Mouse (Mus musculus): Measurements from ENCODE around the gene Ube2c. TPM values are rescaled to one million over a fixed set of nuclear protein-coding genes. Genes with fewer than 3 reads are reported as not detected.

The Ube2c gene
- total RNA-seq, 1 experiment from 2014 or later, result 131 TPM

Other genes starting within 250 kb of the Ube2c start
- 7.5 and 11.6 TPM in 2 replicates for gene Wfdc2, start 207.5 kb upstream of the Ube2c start, total RNA-seq (2017)
- not detected in 2 replicates for gene Spint3, start 196.4 kb upstream of the Ube2c start, total RNA-seq (2017)
- gene Wfdc6a, start 184.5 kb upstream of the Ube2c start, total RNA-seq (2017), result not detected in 2 replicates
- gene Eppin, start 176.3 kb upstream of the Ube2c start, total RNA-seq (2017), result not detected in 2 replicates
- not detected in 2 replicates for gene Wfdc6b, start 156.4 kb upstream of the Ube2c start, total RNA-seq (2017)
- not detected in 2 replicates for gene Wfdc8, start 156.3 kb upstream of the Ube2c start, total RNA-seq (2017)
- not detected in 2 replicates for gene Wfdc16, start 131.1 kb upstream of the Ube2c start, total RNA-seq (2017)
- 3.5 TPM in 1 of 2 replicates, not detected in the other for gene Wfdc10, start 113.9 kb upstream of the Ube2c start, total RNA-seq (2017)
- gene Wfdc9, start 113.3 kb upstream of the Ube2c start, total RNA-seq (2017), result not detected in 2 replicates
- not detected in 2 replicates for gene Wfdc11, start 95.8 kb upstream of the Ube2c start, total RNA-seq (2017)
- not detected in 2 replicates for gene Wfdc13, start 84.8 kb upstream of the Ube2c start, total RNA-seq (2017)
- gene Spint4, start 71.4 kb upstream of the Ube2c start, total RNA-seq (2017), result not detected in 2 replicates
- not detected in 2 replicates for gene Spint5, start 54.6 kb upstream of the Ube2c start, total RNA-seq (2017)
- gene Wfdc3, start 24.0 kb upstream of the Ube2c start, total RNA-seq (2017), result 1.6 and 1.9 TPM in 2 replicates
- gene Dnttip1, start 23.9 kb upstream of the Ube2c start, total RNA-seq (2017), result 22.9 and 31.3 TPM in 2 replicates
- 1.6 TPM in 1 of 2 replicates, not detected in the other for gene Tnnc2, start 10.1 kb downstream of the Ube2c start, total RNA-seq (2017)
- 2.0 and 2.2 TPM in 2 replicates for gene Snx21, start 15.9 kb downstream of the Ube2c start, total RNA-seq (2017)
- gene Acot8, start 35.0 kb downstream of the Ube2c start, total RNA-seq (2017), result 7.5 and 28.1 TPM in 2 replicates
- gene Zswim3, start 35.2 kb downstream of the Ube2c start, total RNA-seq (2017), result 2.5 and 4.1 TPM in 2 replicates
- 1.9 and 2.4 TPM in 2 replicates for gene Zswim1, start 52.8 kb downstream of the Ube2c start, total RNA-seq (2017)
- not detected in 2 replicates for gene Spata25, start 58.6 kb downstream of the Ube2c start, total RNA-seq (2017)
- gene Ctsa, start 63.0 kb downstream of the Ube2c start, total RNA-seq (2017), result 53.0 and 74.2 TPM in 2 replicates
- gene Neurl2, start 63.6 kb downstream of the Ube2c start, total RNA-seq (2017), result 2.1 TPM in 1 of 2 replicates, not detected in the other
- 0.55 and 0.56 TPM in 2 replicates for gene Pltp, start 87.8 kb downstream of the Ube2c start, total RNA-seq (2017)
- 19.7 and 23.4 TPM in 2 replicates for gene Pcif1, start 109.4 kb downstream of the Ube2c start, total RNA-seq (2017)
- 6.6 and 10.5 TPM in 2 replicates for gene Zfp335, start 141.9 kb downstream of the Ube2c start, total RNA-seq (2017)
- gene Mmp9, start 170.9 kb downstream of the Ube2c start, total RNA-seq (2017), result 15.3 and 37.5 TPM in 2 replicates
- gene Slc12a5, start 190.9 kb downstream of the Ube2c start, total RNA-seq (2017), result 0.45 and 0.63 TPM in 2 replicates